Mouse (Mus musculus) ES-E14 (cell line): Measurements from ENCODE around the gene Oard1. TPM values are rescaled to one million over a fixed set of nuclear protein-coding genes. Genes with fewer than 3 reads are reported as not detected.

Source experiments
- DNase-seq: peaks from one replicate; pipeline ENCODE4 v3.0.0-alpha.2; 2013; ENCODE audit warnings: low read depth, low spot score
- H3K27ac ChIP-seq: 2 replicates; pipeline ENCODE4 v1.5.1; 2012; ENCODE audit warnings: low read depth, mild to moderate bottlenecking, low read length, moderate library complexity, mixed read lengths; ENCODE audit not compliant: poor library complexity, insufficient read depth, severe bottlenecking
- H3K36me3 ChIP-seq: 2 replicates; pipeline ENCODE4 v1.6.1; 2012; ENCODE audit warnings: mild to moderate bottlenecking, low read length, moderate library complexity, mixed read lengths; ENCODE audit not compliant: control insufficient read depth, poor library complexity, insufficient read depth, severe bottlenecking
- H3K4me1 ChIP-seq, 2 experiments: fragments of 150-350 bp in 1 of 2; sonication (generic) in 1 of 2; 2 replicates each; pipeline ENCODE4 v1.6.1; 2012; ENCODE audit warnings: low read length in 2 of 2, mild to moderate bottlenecking in 1 of 2, mixed read lengths in 1 of 2; ENCODE audit not compliant: control insufficient read depth in 2 of 2, insufficient read depth in 2 of 2, poor library complexity in 1 of 2
- H3K4me3 ChIP-seq, 2 experiments: fragments of 150-350 bp in 1 of 2; sonication (generic) in 1 of 2; 2 replicates each; pipeline ENCODE4 v1.5.1; 2012; ENCODE audit warnings: low read length in 2 of 2, low read depth in 1 of 2, mild to moderate bottlenecking in 1 of 2, mixed read lengths in 1 of 2; ENCODE audit not compliant: insufficient read depth in 1 of 2, poor library complexity in 1 of 2, severe bottlenecking in 1 of 2
- H3K9ac ChIP-seq: 2 replicates; pipeline ENCODE4 v1.6.1; 2012; ENCODE audit warnings: low read depth, mild to moderate bottlenecking, low read length, mixed read lengths; ENCODE audit not compliant: poor library complexity, insufficient read depth, severe bottlenecking
- H3K9me3 ChIP-seq: fragments of 150-350 bp; sonication (generic); 2 replicates; pipeline ENCODE4 v1.6.1; 2012; ENCODE audit warnings: low read depth, mild to moderate bottlenecking, low read length; ENCODE audit not compliant: control insufficient read depth, insufficient read depth
- CHD2 ChIP-seq: IDR thresholded peaks from 2 replicates; pipeline ENCODE4 v1.6.1; 2014; ENCODE audit warnings: mild to moderate bottlenecking, low read depth, low read length, inconsistent platforms
- HCFC1 ChIP-seq: IDR thresholded peaks from 2 replicates; pipeline ENCODE4 v1.6.1; 2012; ENCODE audit warnings: low read length, inconsistent platforms, borderline replicate concordance; ENCODE audit not compliant: insufficient read depth
- MAFK ChIP-seq: IDR thresholded peaks from 2 replicates; pipeline ENCODE4 v1.6.1; 2014; ENCODE audit warnings: mild to moderate bottlenecking, low read depth, low read length, inconsistent platforms; ENCODE audit not compliant: insufficient read depth
- ZC3H11A ChIP-seq: IDR thresholded peaks from 2 replicates; pipeline ENCODE4 v1.6.1; 2012; ENCODE audit warnings: low read depth, mild to moderate bottlenecking, inconsistent platforms, low read length, borderline replicate concordance
- ZNF384 ChIP-seq: IDR thresholded peaks from 2 replicates; pipeline ENCODE4 v1.6.1; 2012; ENCODE audit warnings: low read depth, low read length, inconsistent platforms
- in situ Hi-C, 2 experiments: fragments of 600-800 bp; cut with MboI; formaldehyde crosslinking; loops; one replicate each; pipeline ENCODE4 v1.15.1; 2025; ENCODE audit warnings: low sequenced_read_pairs in 2 of 2, inconsistent platforms in 1 of 2; ENCODE audit not compliant: unreplicated experiment in 2 of 2
- total RNA-seq: library from RNA; depleted of rRNA; stranded (reverse); fragments of 300-350 nt; gene quantifications from 2 replicates; pipeline ENCODE4 v1.2.3, GENCODE M21; 2012

Oard1 gene
- total RNA-seq, 1 experiment = 38.6 TPM

DNA sequence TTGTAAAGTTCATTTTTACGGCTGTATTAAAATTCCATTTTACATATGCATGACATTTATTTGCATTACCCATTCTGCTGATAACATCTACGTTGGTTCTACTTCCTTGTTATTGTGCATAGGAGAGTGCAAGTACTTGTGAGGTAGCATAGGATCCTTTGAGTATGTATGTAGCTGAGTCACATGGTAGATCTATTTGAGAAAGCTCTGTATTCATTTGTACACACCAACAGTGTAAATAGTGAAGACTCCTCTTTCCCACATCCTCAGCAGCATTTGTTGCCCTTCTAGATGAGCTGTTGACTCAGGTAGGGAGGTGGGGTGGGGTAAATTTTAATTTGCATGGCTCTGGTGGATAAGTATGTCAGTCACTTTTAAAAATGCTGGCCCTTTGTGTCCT is 6.0 kb upstream of the Oard1 start:
- no peaks in the 10 kb centered on the region for H3K9me3 ChIP-seq
- no peak overlapping the region for H3K9ac ChIP-seq
- no peak overlapping the region for H3K4me3 ChIP-seq
- DNase-seq = no peak
- TF ChIP-seq ZC3H11A (no peak), CHD2 (no peak), HCFC1 (no peak), ZNF384 (no peak), MAFK (no peak)
- H3K36me3 ChIP-seq = peaks cover 10% of the 10 kb centered on the region
- peaks cover 0 to 4% of the 10 kb centered on the region in 2 experiments; a peak in 2 of 4 replicates for H3K4me1 ChIP-seq
- H3K27ac ChIP-seq = no peak overlapping the region
- in situ Hi-C loops = no loop called here

DNA sequence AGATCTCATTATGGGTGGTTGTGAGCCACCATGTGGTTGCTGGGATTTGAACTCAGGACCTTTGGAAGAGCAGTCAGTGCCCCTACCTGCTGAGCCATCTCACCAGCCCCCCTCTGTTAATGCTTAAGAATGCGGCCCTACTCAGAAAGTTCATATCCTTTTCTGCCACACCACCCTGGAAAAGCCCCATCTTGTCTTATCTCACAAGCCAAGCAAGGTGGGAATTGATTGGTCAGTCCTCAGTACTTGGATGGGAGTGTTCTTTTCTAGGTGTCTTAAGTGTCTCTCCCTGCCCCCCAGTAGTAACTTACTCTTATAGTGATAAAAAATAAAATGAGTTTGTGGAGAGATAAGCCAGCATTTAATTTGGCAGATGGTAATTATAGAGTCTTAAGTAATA is 5.1 kb upstream of the Oard1 start:
- Histone ChIP-seq H3K9ac (no peak overlapping the region), H3K4me1 (peaks cover 0 to 4% of the 10 kb centered on the region in 2 experiments; a peak in 2 of 4 replicates), H3K4me3 (no peak overlapping the region), H3K27ac (no peak overlapping the region), H3K36me3 (peaks cover 4% of the 10 kb centered on the region), H3K9me3 (no peaks in the 10 kb centered on the region)
- TF ChIP-seq ZC3H11A = no peak
- TF ChIP-seq MAFK = no peak
- no peak for TF ChIP-seq CHD2
- TF ChIP-seq ZNF384 = no peak
- TF ChIP-seq HCFC1 = no peak
- no peak for DNase-seq
- in situ Hi-C loops = no loop called here

- TF ChIP-seq ZC3H11A = no peak
- no peak for TF ChIP-seq CHD2
- no peak for TF ChIP-seq MAFK
- no peak for TF ChIP-seq HCFC1
- TF ChIP-seq ZNF384 = no peak
- peaks cover 0 to 4% of the 10 kb centered on the region in 2 experiments; a peak in 3 of 4 replicates for H3K4me1 ChIP-seq
- peaks cover 7% of the 10 kb centered on the region for H3K36me3 ChIP-seq
- DNase-seq = no peak
- H3K9ac ChIP-seq = no peak overlapping the region
- in situ Hi-C loops = no loop called here
- no peaks in the 10 kb centered on the region for H3K9me3 ChIP-seq
- H3K27ac ChIP-seq = no peak overlapping the region
- no peak overlapping the region for H3K4me3 ChIP-seq
Measured at GRCm38 (mm10) chr17:48407154-48407553, 2.7 kb upstream of the Oard1 start.

DNA sequence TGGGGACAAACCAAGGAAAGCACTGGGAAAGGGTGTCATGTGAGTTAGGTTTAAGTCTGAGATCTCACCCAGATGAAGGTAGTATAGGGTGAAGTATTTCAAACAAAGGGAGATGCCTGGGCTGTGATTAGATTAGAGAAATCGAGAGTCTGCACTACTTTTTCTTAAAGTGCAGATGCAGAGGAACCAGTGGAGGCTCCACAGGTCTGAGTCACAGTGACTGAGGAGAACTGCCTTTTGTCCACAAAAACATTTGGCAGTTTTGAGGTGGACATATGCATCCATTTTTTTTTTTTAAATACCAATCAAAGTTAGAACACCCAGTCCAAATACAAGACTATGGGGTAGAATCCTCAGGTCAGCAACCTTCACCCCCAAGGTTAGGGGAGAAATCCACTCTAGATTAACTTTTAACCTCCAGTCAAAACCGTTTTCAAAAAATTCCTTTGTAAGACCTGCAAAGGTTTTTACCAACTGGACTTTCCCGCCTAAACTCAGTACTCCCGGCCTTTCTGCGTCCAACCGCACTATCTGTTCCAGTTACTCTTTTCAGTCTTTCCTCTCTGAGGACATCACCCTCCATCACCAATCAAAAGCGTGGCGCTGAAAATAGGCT is 1.8 kb upstream of the Oard1 start:
- in situ Hi-C loops = no loop called here
- TF ChIP-seq MAFK (no peak), ZC3H11A (no peak), HCFC1 (no peak), CHD2 (no peak), ZNF384 (no peak)
- Histone ChIP-seq H3K9me3 (no peaks in the 10 kb centered on the region), H3K4me1 (peaks cover 0 to 4% of the 10 kb centered on the region in 2 experiments; a peak in 3 of 4 replicates), H3K27ac (peak overlapping the region; percentile 97; the same call in 1 of the 2 replicates), H3K36me3 (peaks cover 10% of the 10 kb centered on the region), H3K4me3 (peak overlapping the region; percentile 84 to 90), H3K9ac (peak overlapping the region; percentile 98)
- DNase-seq = no peak
